Mouse (Mus musculus) limb, embryonic 14.5 days (tissue): ENCODE data around the gene Terf2. TPM values are rescaled to one million over a fixed set of nuclear protein-coding genes. Genes with fewer than 3 reads are reported as not detected.

Source experiments
- ATAC-seq: fragments of 200-750 bp; cut with Nextera tagmentation; 2 replicates; pipeline ENCODE4 v1.8.0; 2017; ENCODE audit warnings: low read depth, moderate number of reproducible peaks, moderate TSS enrichment; ENCODE audit not compliant: low FRiP score
- DNase-seq: peaks from one replicate; pipeline ENCODE4 v3.0.0-alpha.2; 2015; ENCODE audit warnings: low spot score
- H3K27ac ChIP-seq: fragments of 300-500 bp; sonication (generic); replicated peaks from 2 replicates; pipeline ENCODE4 v1.5.1; 2014; ENCODE audit warnings: low read depth, mild to moderate bottlenecking, low read length, moderate library complexity, mixed read lengths
- H3K27me3 ChIP-seq: fragments of 300-500 bp; sonication (generic); 2 replicates; pipeline ENCODE4 v1.6.1; 2014; ENCODE audit warnings: low read length, mixed read lengths; ENCODE audit not compliant: control insufficient read depth, insufficient read depth
- H3K36me3 ChIP-seq: fragments of 300-500 bp; sonication (generic); 2 replicates; pipeline ENCODE4 v1.6.1; 2014; ENCODE audit warnings: mild to moderate bottlenecking, low read length, moderate library complexity, mixed read lengths; ENCODE audit not compliant: control insufficient read depth, insufficient read depth
- H3K4me1 ChIP-seq: fragments of 300-500 bp; sonication (generic); 2 replicates; pipeline ENCODE4 v1.6.1; 2014; ENCODE audit warnings: antibody characterized with exemption, low read length, mixed read lengths; ENCODE audit not compliant: control insufficient read depth, insufficient read depth
- H3K4me2 ChIP-seq: fragments of 300-500 bp; sonication (generic); replicated peaks from 2 replicates; pipeline ENCODE4 v1.6.1; 2014; ENCODE audit warnings: low read depth, mild to moderate bottlenecking, low read length, moderate library complexity; ENCODE audit not compliant: severe bottlenecking
- H3K4me3 ChIP-seq: fragments of 300-500 bp; sonication (generic); replicated peaks from 2 replicates; pipeline ENCODE4 v1.5.1; 2014; ENCODE audit warnings: low read length
- H3K9ac ChIP-seq: fragments of 300-500 bp; sonication (generic); 2 replicates; pipeline ENCODE4 v1.6.1; 2014; ENCODE audit warnings: mild to moderate bottlenecking, low read depth, low read length, moderate library complexity; ENCODE audit not compliant: severe bottlenecking
- H3K9me3 ChIP-seq: fragments of 300-500 bp; sonication (generic); 2 replicates; pipeline ENCODE4 v1.6.1; 2016; ENCODE audit warnings: low read length; ENCODE audit not compliant: control insufficient read depth
- POLR2A ChIP-seq: fragments of 200-500 bp; IDR thresholded peaks from 2 replicates; pipeline ENCODE4 v1.8.0; 2012; ENCODE audit warnings: inconsistent platforms, mild to moderate bottlenecking, moderate library complexity, borderline replicate concordance; ENCODE audit not compliant: insufficient read depth, insufficient read length; ENCODE audit errors: extremely low read depth
- WGBS: fragments of 180-500 bp; shearing (Covaris S2); extraction: QIAGEN DNeasy Blood & Tissue Kit; methylation state at CpG from one replicate; pipeline ENCODE4 v1.1.7; 2014; 5-methylcytosine and 5-hydroxymethylcytosine counted together
- polyA plus RNA-seq, 2 experiments: library from polyadenylated mRNA; depleted of rRNA in 1 of 2; stranded (reverse) in 1 of 2; unstranded in 1 of 2; fragments of >200 nt; fragmentation: Nextera tagmentation in 1 of 2; extraction: Ambion mirVana in 1 of 2; gene quantifications; 2 replicates each; pipeline versions ENCODE4 v1.2.1 to v1.2.3; 2012 to 2014

Terf2 gene
- polyA plus RNA-seq, 2 experiments: 15.1 to 39.0 TPM

DNA sequence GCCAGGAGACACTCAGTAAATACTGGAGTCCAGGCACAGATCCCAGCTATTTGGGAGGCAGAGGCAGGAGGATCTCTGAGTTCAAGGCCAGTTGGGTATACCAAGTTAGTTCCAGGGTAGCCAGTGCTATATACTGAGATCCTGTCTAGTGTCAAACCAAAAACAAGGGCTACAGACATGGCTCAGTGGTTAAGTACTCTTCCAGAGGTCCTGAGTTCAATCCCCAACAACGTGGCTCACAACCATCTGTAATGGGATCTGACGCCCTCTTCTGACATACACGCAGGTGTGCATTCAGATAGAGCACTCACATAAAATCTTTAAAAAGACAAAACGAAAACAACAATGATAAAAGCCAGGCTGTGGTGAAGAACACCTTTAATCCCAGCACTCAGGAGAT, 46.9 kb downstream of the Terf2 start:
- no peak overlapping the region for H3K27ac ChIP-seq

DNA sequence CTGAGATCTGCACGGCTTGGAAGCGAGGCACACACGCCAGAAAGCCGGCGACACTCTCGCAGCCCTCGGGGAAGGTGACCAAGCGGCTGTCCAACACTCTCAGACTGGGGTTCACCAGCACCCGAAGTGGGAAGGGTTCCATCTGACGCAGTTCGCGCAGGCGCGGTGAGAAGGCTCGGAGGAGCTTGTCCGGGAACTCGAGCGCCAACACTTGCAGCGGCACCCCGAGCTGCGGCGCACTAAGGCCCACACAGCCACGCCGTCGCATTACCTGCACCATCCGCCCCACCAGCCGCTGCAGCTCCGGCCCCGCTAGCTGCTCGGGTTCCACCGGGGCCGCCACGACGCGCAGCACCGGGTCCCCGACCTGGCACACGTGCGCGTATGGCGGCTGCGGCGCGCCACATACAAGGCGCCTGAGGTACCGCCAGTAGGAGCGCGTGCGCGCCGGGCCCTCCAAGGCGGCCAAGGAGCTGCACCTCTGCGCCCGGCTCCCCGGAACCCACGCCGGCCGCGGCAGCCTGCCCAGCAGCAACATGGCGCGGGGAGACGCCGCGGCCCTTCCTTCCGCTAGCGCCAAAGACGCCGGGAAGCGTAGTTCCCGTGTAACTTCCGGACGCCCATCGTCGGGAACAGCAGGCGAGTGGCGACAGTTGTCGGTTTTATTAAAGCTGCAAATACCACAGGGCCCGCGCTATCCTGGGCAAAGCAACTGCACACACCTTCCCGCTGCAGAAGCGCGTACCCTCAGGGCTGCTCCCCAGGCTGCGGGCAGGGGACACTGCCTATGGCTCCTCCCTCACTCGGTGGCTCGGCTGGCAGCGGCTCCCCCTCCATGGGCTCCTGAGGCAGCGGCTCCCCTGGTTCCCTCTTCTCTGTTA, 48.0 kb downstream of the Terf2 start, which contains the start of gene Pdf:
TSS of gene Pdf (minus strand) at position 554 of the 881 bp plus-strand sequence.
- WGBS: 1% methylated on average over 79 of the region's 87 CpGs
- Histone ChIP-seq H3K9ac (peak within 1 kb of the TSS; percentile 88), H3K27me3 (no peaks in the 10 kb centered on the region), H3K36me3 (peaks cover 80% of the 10 kb centered on the region), H3K9me3 (no peaks in the 10 kb centered on the region; the same call in 1 of the 2 replicates), H3K4me3 (peak within 1 kb of the TSS; percentile 90), H3K4me1 (peaks cover 10% of the 10 kb centered on the region; the same call in 1 of the 2 replicates), H3K27ac (peak within 1 kb of the TSS; percentile 91), H3K4me2 (peak within 1 kb of the TSS; percentile 87)
- ATAC-seq: peak; percentile 82
- peak; percentile 23; the same call in 1 of the 2 replicates for TF ChIP-seq POLR2A
- DNase-seq: peak; percentile 76

More for the DNA sequence above, 46.9 kb downstream of the Terf2 start:
- ATAC-seq (no peak), DNase-seq (no peak)
- 90% methylated on average over 4 of the region's 4 CpGs for WGBS
- Histone ChIP-seq H3K4me3 (peak overlapping the region; percentile 90; the same call in 1 of the 2 replicates), H3K27me3 (no peaks in the 10 kb centered on the region), H3K9ac (no peak overlapping the region), H3K9me3 (no peaks in the 10 kb centered on the region; the same call in 1 of the 2 replicates), H3K4me1 (peaks cover 10% of the 10 kb centered on the region; the same call in 1 of the 2 replicates), H3K36me3 (peaks cover 75% of the 10 kb centered on the region), H3K4me2 (no peak overlapping the region; the same call in 1 of the 2 replicates)
- no peak for TF ChIP-seq POLR2A

- TF ChIP-seq POLR2A: no peak
- Histone ChIP-seq H3K27me3 (no peaks in the 10 kb centered on the region), H3K36me3 (peaks cover 80% of the 10 kb centered on the region), H3K27ac (no peak overlapping the region), H3K4me1 (peaks cover 10% of the 10 kb centered on the region; the same call in 1 of the 2 replicates), H3K9ac (no peak overlapping the region), H3K4me3 (0 out of 2 replicates have a peak overlapping the region, but pooled peaks have one; percentile 7), H3K4me2 (no peak overlapping the region), H3K9me3 (no peaks in the 10 kb centered on the region; the same call in 1 of the 2 replicates)
- 88% methylated on average over 5 of the region's 5 CpGs for WGBS
- ATAC-seq (no peak), DNase-seq (no peak)
These were observed 49.4 kb downstream of the Terf2 start for GRCm38 (mm10) chr8:107046976-107047375.

GRCm38 (mm10) chr8:107045478-107045877, 50.9 kb downstream of the Terf2 start:
- no peak for TF ChIP-seq POLR2A
- DNase-seq (no peak), ATAC-seq (no peak)
- peaks cover 79% of the 10 kb centered on the region for H3K36me3 ChIP-seq
- 94% methylated on average over 6 of the region's 6 CpGs for WGBS
- no peak overlapping the region for H3K4me3 ChIP-seq
- H3K27ac ChIP-seq: no peak overlapping the region
- peaks cover 10% of the 10 kb centered on the region; the same call in 1 of the 2 replicates for H3K4me1 ChIP-seq
- H3K4me2 ChIP-seq: no peak overlapping the region
- H3K27me3 ChIP-seq: no peaks in the 10 kb centered on the region
- H3K9ac ChIP-seq: no peak overlapping the region
- no peaks in the 10 kb centered on the region; the same call in 1 of the 2 replicates for H3K9me3 ChIP-seq

DNA sequence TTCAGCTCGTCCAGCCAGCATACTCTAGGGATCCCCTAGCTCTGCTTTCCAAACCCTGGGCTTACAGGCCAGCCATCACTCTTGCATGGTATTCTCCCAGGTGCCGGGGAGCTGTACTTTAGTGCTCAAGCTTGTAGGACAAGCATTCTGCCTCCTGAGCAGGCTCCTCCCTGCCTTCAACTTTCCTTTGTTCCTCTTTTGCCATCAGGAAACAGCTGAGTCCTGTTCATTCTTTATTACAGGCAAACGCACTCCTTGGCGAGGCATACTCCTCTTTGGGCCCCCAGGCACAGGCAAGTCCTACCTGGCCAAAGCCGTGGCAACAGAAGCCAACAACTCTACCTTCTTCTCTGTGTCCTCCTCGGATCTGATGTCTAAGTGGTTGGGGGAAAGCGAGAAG, 55.7 kb downstream of the Terf2 start:
- no peak overlapping the region for H3K27ac ChIP-seq
- no peak overlapping the region for H3K4me3 ChIP-seq
- ATAC-seq (no peak), DNase-seq (no peak)
- H3K9me3 ChIP-seq: no peaks in the 10 kb centered on the region
- H3K4me2 ChIP-seq: no peak overlapping the region
- TF ChIP-seq POLR2A: no peak
- H3K27me3 ChIP-seq: no peaks in the 10 kb centered on the region
- WGBS: 81% methylated on average over 7 of the region's 7 CpGs
- H3K4me1 ChIP-seq: no peaks in the 10 kb centered on the region
- H3K36me3 ChIP-seq: peaks cover 87% of the 10 kb centered on the region
- no peak overlapping the region for H3K9ac ChIP-seq
